Mouse (Mus musculus): Measurements from ENCODE around the gene Grm5. TPM values are rescaled to one million over a fixed set of nuclear protein-coding genes. Genes with fewer than 3 reads are reported as not detected.
A peak's percentile ranks its signal among the peaks of the same experiment; 100 is the strongest.

Gene Grm5
- polyA plus RNA-seq (2016; fragmentation: Nextera tagmentation; extraction: Ambion mirVana), result not detected in 2 replicates

GRCm38 (mm10) chr7:87583868-87584267, at the start of gene Grm5:
Gene Grm5 (plus strand): TSS chr7:87584168.
- peak within 1 kb of the TSS; percentile 43 for H3K4me3 ChIP-seq
- H3K27ac ChIP-seq, result no peak within 1 kb of the TSS
- H3K9me3 ChIP-seq, result no peaks in the 10 kb centered on the region
- no peaks in the 10 kb centered on the region for H3K36me3 ChIP-seq
- H3K27me3 ChIP-seq (ENCODE audit: insufficient read depth, poor library complexity, severe bottlenecking), result peaks cover 33% of the 10 kb centered on the region
- no peak for DNase-seq (ENCODE audit: low spot score)
- WGBS, result 20% methylated on average over 2 of the region's 2 CpGs
- H3K4me1 ChIP-seq, result peaks cover 5% of the 10 kb centered on the region

- Histone ChIP-seq H3K4me3 (no peak overlapping the region), H3K4me1 (no peaks in the 10 kb centered on the region), H3K27me3 (ENCODE audit: insufficient read depth, poor library complexity, severe bottlenecking) (no peaks in the 10 kb centered on the region), H3K36me3 (no peaks in the 10 kb centered on the region), H3K27ac (no peak overlapping the region), H3K9me3 (no peaks in the 10 kb centered on the region)
- no peak for DNase-seq (ENCODE audit: low spot score)
Observed at GRCm38 (mm10) chr7:87539031-87539430, 44.9 kb upstream of the Grm5 start.

- no peak for DNase-seq (ENCODE audit: low spot score)
- Histone ChIP-seq H3K27ac (no peak overlapping the region), H3K9me3 (no peaks in the 10 kb centered on the region), H3K4me1 (no peaks in the 10 kb centered on the region), H3K4me3 (no peak overlapping the region), H3K36me3 (no peaks in the 10 kb centered on the region), H3K27me3 (ENCODE audit: insufficient read depth, poor library complexity, severe bottlenecking) (no peaks in the 10 kb centered on the region)
- 41% methylated on average over 1 of the region's 1 CpGs for whole genome bisulfite sequencing
Observed at GRCm38 (mm10) chr7:87565300-87565699, 18.7 kb upstream of the Grm5 start.

- no peak overlapping the region for H3K4me3 ChIP-seq
- no peak for DNase-seq (ENCODE audit: low spot score)
- H3K36me3 ChIP-seq, result no peaks in the 10 kb centered on the region
- H3K27ac ChIP-seq, result no peak overlapping the region
- H3K4me1 ChIP-seq, result no peaks in the 10 kb centered on the region
- no peaks in the 10 kb centered on the region for H3K27me3 ChIP-seq (ENCODE audit: insufficient read depth, poor library complexity, severe bottlenecking)
- H3K9me3 ChIP-seq, result no peaks in the 10 kb centered on the region
Observed at GRCm38 (mm10) chr7:87566476-87566875, 17.5 kb upstream of the Grm5 start.

GRCm38 (mm10) chr7:87584281-87584701, 323 bp downstream of the Grm5 start:
- WGBS, result 1% methylated on average over 28 of the region's 28 CpGs
- Histone ChIP-seq H3K36me3 (no peaks in the 10 kb centered on the region), H3K4me1 (peaks cover 5% of the 10 kb centered on the region), H3K27me3 (ENCODE audit: insufficient read depth, poor library complexity, severe bottlenecking) (peaks cover 33% of the 10 kb centered on the region), H3K27ac (no peak overlapping the region), H3K4me3 (peak overlapping the region; percentile 43), H3K9me3 (no peaks in the 10 kb centered on the region)
- DNase-seq (ENCODE audit: low spot score), result no peak

GRCm38 (mm10) chr7:87586271-87586937, 2.4 kb downstream of the Grm5 start:
- DNase-seq (ENCODE audit: low spot score), result no peak
- Histone ChIP-seq H3K27me3 (ENCODE audit: insufficient read depth, poor library complexity, severe bottlenecking) (peaks cover 33% of the 10 kb centered on the region), H3K9me3 (no peaks in the 10 kb centered on the region), H3K36me3 (no peaks in the 10 kb centered on the region), H3K4me1 (peaks cover 5% of the 10 kb centered on the region), H3K4me3 (no peak overlapping the region), H3K27ac (no peak overlapping the region)
- WGBS, result 15% methylated on average over 10 of the region's 10 CpGs

GRCm38 (mm10) chr7:87587976-87588375, 4.0 kb downstream of the Grm5 start:
- Histone ChIP-seq H3K9me3 (no peaks in the 10 kb centered on the region), H3K4me3 (no peak overlapping the region), H3K27ac (no peak overlapping the region), H3K36me3 (no peaks in the 10 kb centered on the region), H3K27me3 (ENCODE audit: insufficient read depth, poor library complexity, severe bottlenecking) (peaks cover 33% of the 10 kb centered on the region), H3K4me1 (peaks cover 5% of the 10 kb centered on the region)
- WGBS, result 15% methylated on average over 1 of the region's 1 CpGs
- DNase-seq (ENCODE audit: low spot score), result no peak

- Histone ChIP-seq H3K36me3 (no peaks in the 10 kb centered on the region), H3K27ac (no peak overlapping the region), H3K27me3 (ENCODE audit: insufficient read depth, poor library complexity, severe bottlenecking) (no peaks in the 10 kb centered on the region), H3K4me3 (no peak overlapping the region), H3K4me1 (no peaks in the 10 kb centered on the region), H3K9me3 (no peaks in the 10 kb centered on the region)
- WGBS, result 62% methylated on average over 2 of the region's 2 CpGs
- DNase-seq (ENCODE audit: low spot score), result no peak
Observed at GRCm38 (mm10) chr7:87626251-87626650, 42.3 kb downstream of the Grm5 start.

GRCm38 (mm10) chr7:87635530-87635929, 51.6 kb downstream of the Grm5 start:
- Histone ChIP-seq H3K27me3 (ENCODE audit: insufficient read depth, poor library complexity, severe bottlenecking) (no peaks in the 10 kb centered on the region), H3K4me1 (no peaks in the 10 kb centered on the region), H3K9me3 (no peaks in the 10 kb centered on the region), H3K27ac (no peak overlapping the region), H3K4me3 (no peak overlapping the region), H3K36me3 (no peaks in the 10 kb centered on the region)
- no peak for DNase-seq (ENCODE audit: low spot score)
- WGBS, result 55% methylated on average over 1 of the region's 1 CpGs

- Histone ChIP-seq H3K27me3 (ENCODE audit: insufficient read depth, poor library complexity, severe bottlenecking) (no peaks in the 10 kb centered on the region), H3K4me1 (no peaks in the 10 kb centered on the region), H3K27ac (no peak overlapping the region), H3K9me3 (no peaks in the 10 kb centered on the region), H3K4me3 (no peak overlapping the region), H3K36me3 (no peaks in the 10 kb centered on the region)
- 84% methylated on average over 3 of the region's 3 CpGs for WGBS
- no peak for DNase-seq (ENCODE audit: low spot score)
Observed at GRCm38 (mm10) chr7:87650610-87651009, 66.6 kb downstream of the Grm5 start.

GRCm38 (mm10) chr7:87661794-87662193, 77.8 kb downstream of the Grm5 start:
- H3K4me3 ChIP-seq, result no peak overlapping the region
- no peaks in the 10 kb centered on the region for H3K36me3 ChIP-seq
- H3K27ac ChIP-seq, result no peak overlapping the region
- WGBS, result 56% methylated on average over 3 of the region's 3 CpGs
- H3K9me3 ChIP-seq, result no peaks in the 10 kb centered on the region
- no peaks in the 10 kb centered on the region for H3K4me1 ChIP-seq
- no peak for DNase-seq (ENCODE audit: low spot score)
- H3K27me3 ChIP-seq (ENCODE audit: insufficient read depth, poor library complexity, severe bottlenecking), result no peaks in the 10 kb centered on the region

- Histone ChIP-seq H3K27ac (no peak overlapping the region), H3K27me3 (ENCODE audit: insufficient read depth, poor library complexity, severe bottlenecking) (no peaks in the 10 kb centered on the region), H3K36me3 (no peaks in the 10 kb centered on the region), H3K4me1 (no peaks in the 10 kb centered on the region), H3K4me3 (no peak overlapping the region), H3K9me3 (no peaks in the 10 kb centered on the region)
- no peak for DNase-seq (ENCODE audit: low spot score)
- 71% methylated on average over 2 of the region's 2 CpGs for WGBS
Observed at GRCm38 (mm10) chr7:87664041-87664440, 80.1 kb downstream of the Grm5 start.

GRCm38 (mm10) chr7:87716393-87716792, 132.4 kb downstream of the Grm5 start:
- no peaks in the 10 kb centered on the region for H3K27me3 ChIP-seq (ENCODE audit: insufficient read depth, poor library complexity, severe bottlenecking)
- H3K4me3 ChIP-seq, result no peak overlapping the region
- WGBS, result 68% methylated on average over 1 of the region's 1 CpGs
- H3K36me3 ChIP-seq, result no peaks in the 10 kb centered on the region
- DNase-seq (ENCODE audit: low spot score), result no peak
- H3K27ac ChIP-seq, result no peak overlapping the region
- no peaks in the 10 kb centered on the region for H3K9me3 ChIP-seq
- H3K4me1 ChIP-seq, result no peaks in the 10 kb centered on the region

GRCm38 (mm10) chr7:87718631-87719030, 134.7 kb downstream of the Grm5 start:
- Histone ChIP-seq H3K9me3 (no peaks in the 10 kb centered on the region), H3K36me3 (no peaks in the 10 kb centered on the region), H3K27ac (no peak overlapping the region), H3K27me3 (ENCODE audit: insufficient read depth, poor library complexity, severe bottlenecking) (no peaks in the 10 kb centered on the region), H3K4me1 (no peaks in the 10 kb centered on the region), H3K4me3 (no peak overlapping the region)
- WGBS, result 73% methylated on average over 1 of the region's 1 CpGs
- DNase-seq (ENCODE audit: low spot score), result no peak
